Mouse (Mus musculus): ENCODE measurements around the gene Ubtd1.

- TF ChIP-seq POLR2A (IDR thresholded peaks at IDR 0.05; ENCODE audit: low read depth, low read length) (no peak), CTCF (IDR thresholded peaks at IDR 0.05; ENCODE audit: extremely low read depth, insufficient read length, insufficient replicate concordance, low read depth, low read length) (peak; percentile 94)
These were observed 44.6 kb downstream of the Ubtd1 start for GRCm38 (mm10) chr19:42026158-42026557.

Data from small intestine, adult 2 months (tissue).